Mouse (Mus musculus) cerebellum, postnatal 36 days (tissue): ENCODE measurements at regions not wholly inside any gene's neighbourhood (a gene's known extent, or its start where the extent isn't known, plus 50 kb on each side); places are given as distances from the start of the nearest gene placed in this dataset.

ENCODE experiments used
- DNase-seq, 2 experiments: peaks; one replicate each; pipeline ENCODE4 v3.0.0; 2021 to 2022; ENCODE audit warnings: mixed read lengths in 2 of 2

GRCm38 (mm10) chr9:102782926-102783850 lies 51.5 kb upstream of the Ryk start:
- DNase-seq: no peak

GRCm38 (mm10) chr9:102784329-102785026 lies 50.2 kb upstream of the Ryk start:
- peak; percentile 90 to 94 for DNase-seq
